Mouse (Mus musculus) midbrain, embryonic 10.5 days (tissue): ENCODE measurements at regions not wholly inside any gene's neighbourhood (a gene's known extent, or its start where the extent isn't known, plus 50 kb on each side); places are given as distances from the start of the nearest gene placed in this dataset.
"Not testable (repeated sequence)": the region's sequence is repeated elsewhere in the genome, so short reads cannot be mapped to it uniquely, and the experiment has no call there.

Source experiments
- DNase-seq: peaks from one replicate; pipeline ENCODE4 v3.0.0-alpha.2; 2017; ENCODE audit warnings: low spot score
- H3K27ac ChIP-seq: fragments of 300-500 bp; sonication (generic); replicated peaks from 2 replicates; pipeline ENCODE4 v1.5.1; 2016; ENCODE audit warnings: mild to moderate bottlenecking
- H3K27me3 ChIP-seq: fragments of 300-500 bp; sonication (generic); 2 replicates; pipeline ENCODE4 v1.6.1; 2016; ENCODE audit warnings: low read depth, mild to moderate bottlenecking; ENCODE audit not compliant: poor library complexity, severe bottlenecking
- H3K36me3 ChIP-seq: fragments of 300-500 bp; sonication (generic); 2 replicates; pipeline ENCODE4 v1.6.1; 2016; ENCODE audit warnings: mild to moderate bottlenecking, moderate library complexity
- H3K4me1 ChIP-seq: fragments of 300-500 bp; sonication (generic); 2 replicates; pipeline ENCODE4 v1.6.1; 2016
- H3K4me3 ChIP-seq: fragments of 300-500 bp; sonication (generic); 2 replicates; pipeline ENCODE4 v1.5.1; 2016; ENCODE audit warnings: mild to moderate bottlenecking, moderate library complexity
- H3K9me3 ChIP-seq: fragments of 300-500 bp; sonication (generic); replicated peaks from 2 replicates; pipeline ENCODE4 v1.6.1; 2016; ENCODE audit warnings: mild to moderate bottlenecking
- WGBS: fragments of 180-500 bp; shearing (Covaris S2); methylation state at CpG from one replicate; pipeline ENCODE4 v1.1.7; 2016; 5-methylcytosine and 5-hydroxymethylcytosine counted together

- WGBS = 74% methylated on average over 1 of the region's 1 CpGs
- no peaks in the 10 kb centered on the region for H3K27me3 ChIP-seq
- DNase-seq = no peak
- H3K27ac ChIP-seq = no peak overlapping the region
- no peaks in the 10 kb centered on the region for H3K36me3 ChIP-seq
- peaks cover 41% of the 10 kb centered on the region for H3K9me3 ChIP-seq
- H3K4me3 ChIP-seq = no peak overlapping the region
- H3K4me1 ChIP-seq = no peaks in the 10 kb centered on the region
These were observed 92.9 kb downstream of the 9230113P08Rik start for GRCm38 (mm10) chr9:36001163-36001562.

- peaks cover 66% of the 10 kb centered on the region for H3K9me3 ChIP-seq
- not testable (repeated sequence) for H3K4me3 ChIP-seq, H3K4me1 ChIP-seq, H3K27me3 ChIP-seq, H3K36me3 ChIP-seq, H3K27ac ChIP-seq, DNase-seq
- WGBS = 84% methylated on average over 1 of the region's 1 CpGs
These were observed 98.6 kb downstream of the 9230113P08Rik start for GRCm38 (mm10) chr9:36006801-36007200.
